Mouse (Mus musculus): ENCODE data around the gene Elmo2. TPM values are rescaled to one million over a fixed set of nuclear protein-coding genes. Genes with fewer than 3 reads are reported as not detected.

Gene Elmo2
- total and polyA plus RNA-seq, 3 experiments = 17.4 to 27.6 TPM; not detected in 1

GRCm38 (mm10) chr2:165242575-165242974, 83.7 kb downstream of the Elmo2 start:
- Histone ChIP-seq H3K27ac (ENCODE audit: control insufficient read depth, low read depth, low read length) (no peak overlapping the region), H3K36me3 (ENCODE audit: control insufficient read depth in 1 of 2, insufficient read depth in 2 of 2, low read length in 2 of 2) (no peaks in the 10 kb centered on the region), H3K4me1 (ENCODE audit: control insufficient read depth in 1 of 2, insufficient read depth in 2 of 2, low read length in 2 of 2) (no peaks in the 10 kb centered on the region), H3K9ac (ENCODE audit: control insufficient read depth, low read depth, low read length, poor library complexity, severe bottlenecking) (no peak overlapping the region), H3K27me3 (ENCODE audit: control insufficient read depth in 1 of 2, insufficient read depth in 2 of 2, low read length in 2 of 2) (no peaks in the 10 kb centered on the region), H3K9me3 (replicated peaks; ENCODE audit: insufficient read depth, low read length) (no peaks in the 10 kb centered on the region), H3K4me3 (ENCODE audit: control insufficient read depth in 1 of 2, insufficient read depth in 1 of 2, low read depth in 2 of 2, low read length in 2 of 2) (no peak overlapping the region), H3K79me2 (ENCODE audit: control insufficient read depth, insufficient read depth, low read length, poor library complexity) (no peaks in the 10 kb centered on the region)
- DNase-seq (ENCODE audit: low read depth, low spot score) = no peak
- TF ChIP-seq RAD21 (IDR thresholded peaks at IDR 0.05; ENCODE audit: low read depth, low read length) (no peak), ELF1 (IDR thresholded peaks at IDR 0.05; ENCODE audit: low read depth, low read length) (no peak)

GRCm38 (mm10) chr2:165241786-165242185, 84.5 kb downstream of the Elmo2 start:
- Histone ChIP-seq H3K9ac (ENCODE audit: control insufficient read depth, low read depth, low read length, poor library complexity, severe bottlenecking) (no peak overlapping the region), H3K4me3 (ENCODE audit: control insufficient read depth in 1 of 2, insufficient read depth in 1 of 2, low read depth in 2 of 2, low read length in 2 of 2) (no peak overlapping the region), H3K36me3 (ENCODE audit: control insufficient read depth in 1 of 2, insufficient read depth in 2 of 2, low read length in 2 of 2) (no peaks in the 10 kb centered on the region), H3K9me3 (replicated peaks; ENCODE audit: insufficient read depth, low read length) (no peaks in the 10 kb centered on the region), H3K27me3 (ENCODE audit: control insufficient read depth in 1 of 2, insufficient read depth in 2 of 2, low read length in 2 of 2) (no peaks in the 10 kb centered on the region), H3K4me1 (ENCODE audit: control insufficient read depth in 1 of 2, insufficient read depth in 2 of 2, low read length in 2 of 2) (no peaks in the 10 kb centered on the region), H3K79me2 (ENCODE audit: control insufficient read depth, insufficient read depth, low read length, poor library complexity) (no peaks in the 10 kb centered on the region), H3K27ac (ENCODE audit: control insufficient read depth, low read depth, low read length) (no peak overlapping the region)
- TF ChIP-seq NELFE (IDR thresholded peaks at IDR 0.05; ENCODE audit: low read depth, low read length) (no peak), POLR2A (IDR thresholded peaks at IDR 0.05; ENCODE audit: control insufficient read depth in 1 of 2, insufficient read depth in 1 of 2, low read depth in 1 of 2, low read length in 2 of 2, poor library complexity in 1 of 2) (no peak), MEF2A (IDR thresholded peaks at IDR 0.05; ENCODE audit: extremely low read depth, insufficient replicate concordance, low read depth, low read length, poor library complexity, severe bottlenecking) (no peak), RAD21 (IDR thresholded peaks at IDR 0.05; ENCODE audit: low read depth, low read length) (no peak), CHD1 (IDR thresholded peaks at IDR 0.05; ENCODE audit: low read depth, low read length) (no peak), JUND (IDR thresholded peaks at IDR 0.05; ENCODE audit: low read depth, low read length) (no peak), TBP (IDR thresholded peaks at IDR 0.05; ENCODE audit: low read depth, low read length) (no peak), MAFK (IDR thresholded peaks at IDR 0.05; ENCODE audit: borderline replicate concordance, low read depth, low read length) (no peak)
- no peak for DNase-seq (ENCODE audit: low read depth, low spot score)

- Histone ChIP-seq H3K27ac (ENCODE audit: control insufficient read depth, low read depth, low read length) (no peak overlapping the region), H3K27me3 (ENCODE audit: control insufficient read depth in 1 of 2, insufficient read depth in 2 of 2, low read length in 2 of 2) (no peaks in the 10 kb centered on the region), H3K36me3 (ENCODE audit: control insufficient read depth in 1 of 2, insufficient read depth in 2 of 2, low read length in 2 of 2) (no peaks in the 10 kb centered on the region), H3K4me3 (ENCODE audit: control insufficient read depth in 1 of 2, insufficient read depth in 1 of 2, low read depth in 2 of 2, low read length in 2 of 2) (no peak overlapping the region), H3K9me3 (replicated peaks; ENCODE audit: insufficient read depth, low read length) (no peaks in the 10 kb centered on the region), H3K79me2 (ENCODE audit: control insufficient read depth, insufficient read depth, low read length, poor library complexity) (no peaks in the 10 kb centered on the region), H3K9ac (ENCODE audit: control insufficient read depth, low read depth, low read length, poor library complexity, severe bottlenecking) (no peak overlapping the region), H3K4me1 (ENCODE audit: control insufficient read depth in 1 of 2, insufficient read depth in 2 of 2, low read length in 2 of 2) (no peaks in the 10 kb centered on the region)
- no peak for DNase-seq (ENCODE audit: low read depth, low spot score)
- TF ChIP-seq UBTF (IDR thresholded peaks at IDR 0.05; ENCODE audit: borderline replicate concordance, insufficient read depth, low read depth, low read length) = no peak
- no peak for TF ChIP-seq MYC (IDR thresholded peaks at IDR 0.05; ENCODE audit: low read depth, low read length)
- TF ChIP-seq ZMIZ1 (IDR thresholded peaks at IDR 0.05; ENCODE audit: low read depth, low read length) = no peak
- no peak for TF ChIP-seq CTCF (IDR thresholded peaks at IDR 0.05 in 2 of 3, conservative IDR thresholded peaks at IDR 0.05 in 1 of 3; ENCODE audit: control insufficient read depth in 1 of 3, insufficient read depth in 1 of 3, low read depth in 2 of 3, low read length in 3 of 3, poor library complexity in 1 of 3, severe bottlenecking in 1 of 3)
- no peak for TF ChIP-seq MEF2A (IDR thresholded peaks at IDR 0.05; ENCODE audit: extremely low read depth, insufficient replicate concordance, low read depth, low read length, poor library complexity, severe bottlenecking)
- TF ChIP-seq EP300 (IDR thresholded peaks at IDR 0.05; ENCODE audit: low read depth in 1 of 2, low read length in 2 of 2) = no peak
- TF ChIP-seq ZKSCAN1 (IDR thresholded peaks at IDR 0.05; ENCODE audit: low read depth, low read length) = no peak
- no peak for TF ChIP-seq POLR2A (IDR thresholded peaks at IDR 0.05; ENCODE audit: control insufficient read depth in 1 of 2, insufficient read depth in 1 of 2, low read depth in 1 of 2, low read length in 2 of 2, poor library complexity in 1 of 2)
Observed at GRCm38 (mm10) chr2:165240371-165240770, 85.9 kb downstream of the Elmo2 start.

Data from MEL (cell line).